Mouse (Mus musculus): ENCODE data around the gene Srsf9. TPM values are rescaled to one million over a fixed set of nuclear protein-coding genes. Genes with fewer than 3 reads are reported as not detected.
A peak's percentile ranks its signal among the peaks of the same experiment; 100 is the strongest.

Srsf9 gene
- polyA plus RNA-seq, 1 experiment from 2014 or later = 327 TPM

GRCm38 (mm10) chr5:115359438-115359837 lies 32.5 kb downstream of the Srsf9 start:
- no peak for DNase-seq (ENCODE audit: low spot score)
- ATAC-seq (ENCODE audit: insufficient read depth, low FRiP score, low TSS enrichment) = no peak
- H3K9ac ChIP-seq (ENCODE audit: low read length) = no peak overlapping the region
- H3K4me2 ChIP-seq (ENCODE audit: low read depth) = no peak overlapping the region
- 88% methylated on average over 8 of the region's 8 CpGs for WGBS
- no peaks in the 10 kb centered on the region for H3K27me3 ChIP-seq (ENCODE audit: control insufficient read depth, insufficient read depth, low read length)
- 0 out of 2 replicates have a peak, but pooled peaks cover 2% of the 10 kb centered on the region for H3K4me1 ChIP-seq (ENCODE audit: control insufficient read depth, insufficient read depth, low read length)
- no peaks in the 10 kb centered on the region for H3K9me3 ChIP-seq (ENCODE audit: control insufficient read depth, low read length)
- H3K27ac ChIP-seq (ENCODE audit: low read depth, low read length) = no peak overlapping the region
- H3K4me3 ChIP-seq (ENCODE audit: low read depth, low read length) = no peak overlapping the region
- no peaks in the 10 kb centered on the region for H3K36me3 ChIP-seq (ENCODE audit: control insufficient read depth, insufficient read depth, low read length)

GRCm38 (mm10) chr5:115359851-115360372 lies 32.9 kb downstream of the Srsf9 start:
- DNase-seq (ENCODE audit: low spot score) (no peak), ATAC-seq (ENCODE audit: insufficient read depth, low FRiP score, low TSS enrichment) (no peak)
- Histone ChIP-seq H3K4me3 (ENCODE audit: low read depth, low read length) (no peak overlapping the region), H3K27ac (ENCODE audit: low read depth, low read length) (no peak overlapping the region), H3K4me1 (ENCODE audit: control insufficient read depth, insufficient read depth, low read length) (0 out of 2 replicates have a peak, but pooled peaks cover 2% of the 10 kb centered on the region), H3K27me3 (ENCODE audit: control insufficient read depth, insufficient read depth, low read length) (no peaks in the 10 kb centered on the region), H3K9me3 (ENCODE audit: control insufficient read depth, low read length) (no peaks in the 10 kb centered on the region), H3K4me2 (ENCODE audit: low read depth) (no peak overlapping the region), H3K9ac (ENCODE audit: low read length) (no peak overlapping the region), H3K36me3 (ENCODE audit: control insufficient read depth, insufficient read depth, low read length) (no peaks in the 10 kb centered on the region)
- WGBS = 58% methylated on average over 5 of the region's 5 CpGs

- no peak overlapping the region for H3K4me3 ChIP-seq (ENCODE audit: low read depth, low read length)
- H3K9ac ChIP-seq (ENCODE audit: low read length) = no peak overlapping the region
- WGBS = 32% methylated on average over 7 of the region's 7 CpGs
- DNase-seq (ENCODE audit: low spot score) (no peak), ATAC-seq (ENCODE audit: insufficient read depth, low FRiP score, low TSS enrichment) (no peak)
- H3K27me3 ChIP-seq (ENCODE audit: control insufficient read depth, insufficient read depth, low read length) = no peaks in the 10 kb centered on the region
- no peaks in the 10 kb centered on the region for H3K4me1 ChIP-seq (ENCODE audit: control insufficient read depth, insufficient read depth, low read length)
- H3K9me3 ChIP-seq (ENCODE audit: control insufficient read depth, low read length) = no peaks in the 10 kb centered on the region
- H3K36me3 ChIP-seq (ENCODE audit: control insufficient read depth, insufficient read depth, low read length) = no peaks in the 10 kb centered on the region
- H3K4me2 ChIP-seq (ENCODE audit: low read depth) = no peak overlapping the region
- no peak overlapping the region for H3K27ac ChIP-seq (ENCODE audit: low read depth, low read length)
Observed at GRCm38 (mm10) chr5:115362216-115362615, 35.2 kb downstream of the Srsf9 start.

GRCm38 (mm10) chr5:115362819-115363714 lies 36.1 kb downstream of the Srsf9 start:
- Histone ChIP-seq H3K4me1 (ENCODE audit: control insufficient read depth, insufficient read depth, low read length) (no peaks in the 10 kb centered on the region), H3K27me3 (ENCODE audit: control insufficient read depth, insufficient read depth, low read length) (no peaks in the 10 kb centered on the region), H3K4me3 (ENCODE audit: low read depth, low read length) (peak overlapping the region; percentile 10; the same call in 1 of the 2 replicates), H3K9ac (ENCODE audit: low read length) (peak overlapping the region; percentile 60), H3K36me3 (ENCODE audit: control insufficient read depth, insufficient read depth, low read length) (no peaks in the 10 kb centered on the region), H3K9me3 (ENCODE audit: control insufficient read depth, low read length) (no peaks in the 10 kb centered on the region), H3K27ac (ENCODE audit: low read depth, low read length) (peak overlapping the region; percentile 83), H3K4me2 (ENCODE audit: low read depth) (peak overlapping the region; percentile 29)
- DNase-seq (ENCODE audit: low spot score) (peak; percentile 47), ATAC-seq (ENCODE audit: insufficient read depth, low FRiP score, low TSS enrichment) (no peak)
- 14% methylated on average over 19 of the region's 19 CpGs for WGBS

- Histone ChIP-seq H3K36me3 (ENCODE audit: control insufficient read depth, insufficient read depth, low read length) (no peaks in the 10 kb centered on the region), H3K27ac (ENCODE audit: low read depth, low read length) (no peak overlapping the region), H3K9me3 (ENCODE audit: control insufficient read depth, low read length) (no peaks in the 10 kb centered on the region), H3K4me2 (ENCODE audit: low read depth) (no peak overlapping the region), H3K27me3 (ENCODE audit: control insufficient read depth, insufficient read depth, low read length) (no peaks in the 10 kb centered on the region), H3K9ac (ENCODE audit: low read length) (no peak overlapping the region), H3K4me3 (ENCODE audit: low read depth, low read length) (no peak overlapping the region), H3K4me1 (ENCODE audit: control insufficient read depth, insufficient read depth, low read length) (no peaks in the 10 kb centered on the region)
- DNase-seq (ENCODE audit: low spot score) (no peak), ATAC-seq (ENCODE audit: insufficient read depth, low FRiP score, low TSS enrichment) (no peak)
- WGBS = 78% methylated on average over 4 of the region's 4 CpGs
Observed at GRCm38 (mm10) chr5:115364782-115365181, 37.8 kb downstream of the Srsf9 start.

GRCm38 (mm10) chr5:115371736-115372135 lies 44.8 kb downstream of the Srsf9 start:
- H3K9ac ChIP-seq (ENCODE audit: low read length) = no peak overlapping the region
- no peak overlapping the region for H3K4me3 ChIP-seq (ENCODE audit: low read depth, low read length)
- H3K27ac ChIP-seq (ENCODE audit: low read depth, low read length) = peak overlapping the region; percentile 72
- WGBS = 28% methylated on average over 9 of the region's 9 CpGs
- ATAC-seq (ENCODE audit: insufficient read depth, low FRiP score, low TSS enrichment) = peak; percentile 43; the same call in 1 of the 2 replicates
- DNase-seq (ENCODE audit: low spot score) = peak; percentile 52
- H3K27me3 ChIP-seq (ENCODE audit: control insufficient read depth, insufficient read depth, low read length) = no peaks in the 10 kb centered on the region
- H3K4me2 ChIP-seq (ENCODE audit: low read depth) = no peak overlapping the region
- no peaks in the 10 kb centered on the region for H3K9me3 ChIP-seq (ENCODE audit: control insufficient read depth, low read length)
- H3K4me1 ChIP-seq (ENCODE audit: control insufficient read depth, insufficient read depth, low read length) = peaks cover 5% of the 10 kb centered on the region; the same call in 1 of the 2 replicates
- H3K36me3 ChIP-seq (ENCODE audit: control insufficient read depth, insufficient read depth, low read length) = no peaks in the 10 kb centered on the region

- Histone ChIP-seq H3K4me1 (ENCODE audit: control insufficient read depth, insufficient read depth, low read length) (peaks cover 5% of the 10 kb centered on the region; the same call in 1 of the 2 replicates), H3K27ac (ENCODE audit: low read depth, low read length) (peak overlapping the region; percentile 34), H3K36me3 (ENCODE audit: control insufficient read depth, insufficient read depth, low read length) (no peaks in the 10 kb centered on the region), H3K4me2 (ENCODE audit: low read depth) (peak overlapping the region; percentile 38), H3K27me3 (ENCODE audit: control insufficient read depth, insufficient read depth, low read length) (no peaks in the 10 kb centered on the region), H3K9ac (ENCODE audit: low read length) (peak overlapping the region; percentile 37), H3K9me3 (ENCODE audit: control insufficient read depth, low read length) (no peaks in the 10 kb centered on the region), H3K4me3 (ENCODE audit: low read depth, low read length) (0 out of 2 replicates have a peak overlapping the region, but pooled peaks have one; percentile 4)
- ATAC-seq (ENCODE audit: insufficient read depth, low FRiP score, low TSS enrichment) (peak; percentile 91), DNase-seq (ENCODE audit: low spot score) (peak; percentile 92)
- 7% methylated on average over 26 of the region's 26 CpGs for WGBS
Observed at GRCm38 (mm10) chr5:115373441-115374203, 46.6 kb downstream of the Srsf9 start.

GRCm38 (mm10) chr5:115374204-115374820 lies 47.3 kb downstream of the Srsf9 start:
- Histone ChIP-seq H3K27me3 (ENCODE audit: control insufficient read depth, insufficient read depth, low read length) (no peaks in the 10 kb centered on the region), H3K4me2 (ENCODE audit: low read depth) (peak overlapping the region; percentile 38), H3K4me1 (ENCODE audit: control insufficient read depth, insufficient read depth, low read length) (peaks cover 5% of the 10 kb centered on the region; the same call in 1 of the 2 replicates), H3K36me3 (ENCODE audit: control insufficient read depth, insufficient read depth, low read length) (no peaks in the 10 kb centered on the region), H3K4me3 (ENCODE audit: low read depth, low read length) (0 out of 2 replicates have a peak overlapping the region, but pooled peaks have one; percentile 4), H3K27ac (ENCODE audit: low read depth, low read length) (peak overlapping the region; percentile 34), H3K9me3 (ENCODE audit: control insufficient read depth, low read length) (no peaks in the 10 kb centered on the region), H3K9ac (ENCODE audit: low read length) (peak overlapping the region; percentile 37)
- no peak for DNase-seq (ENCODE audit: low spot score)
- WGBS = 15% methylated on average over 11 of the region's 11 CpGs
- no peak for ATAC-seq (ENCODE audit: insufficient read depth, low FRiP score, low TSS enrichment)

Measured in neural tube, embryonic 11.5 days (tissue).